Mouse (Mus musculus) common myeloid progenitor, adult 5-6 weeks (primary cell): ENCODE results near the gene Otp. TPM values are rescaled to one million over a fixed set of nuclear protein-coding genes. Genes with fewer than 3 reads are reported as not detected.

Experiments used
- ATAC-seq: replicated peaks from 2 replicates; pipeline ENCODE4 v1.8.0; 2016; ENCODE audit warnings: low read depth, mild to moderate bottlenecking, moderate TSS enrichment, inconsistent platforms; ENCODE audit not compliant: poor library complexity, severe bottlenecking
- total RNA-seq: library from RNA; stranded (forward); fragments of 200-1000, 187-1606 nt; gene quantifications from 2 replicates; pipeline ENCODE4 v1.2.3, GENCODE M21; 2017

Otp gene
- total RNA-seq, result not detected in 2 replicates

GRCm38 (mm10) chr13:94875396-94875880 lies at the start of gene Otp:
Otp (plus strand) TSS chr13:94875602.
- no peak for ATAC-seq

DNA sequence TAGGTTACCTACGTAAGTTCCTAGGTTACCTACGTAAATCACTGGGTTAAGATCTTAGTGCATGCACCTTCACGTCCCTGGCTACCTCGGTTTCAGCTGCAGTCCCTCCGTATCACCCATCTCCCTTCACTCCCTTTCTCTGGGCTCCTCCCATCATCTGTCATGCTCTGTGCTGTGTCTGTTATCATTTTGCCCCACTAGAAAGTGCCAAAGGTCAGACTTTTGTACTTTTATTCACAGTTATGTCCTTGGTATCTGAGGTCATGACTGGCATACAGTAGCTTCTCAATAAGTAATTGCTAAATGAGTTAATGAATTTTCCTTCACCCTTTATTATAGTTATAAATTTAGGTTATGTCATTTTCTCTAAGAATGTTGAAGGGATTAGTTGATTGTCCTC lies 49.0 kb upstream of the Otp start:
- ATAC-seq, result no peak

- ATAC-seq, result no peak
Measured at GRCm38 (mm10) chr13:94826986-94827385, 48.4 kb upstream of the Otp start.

DNA sequence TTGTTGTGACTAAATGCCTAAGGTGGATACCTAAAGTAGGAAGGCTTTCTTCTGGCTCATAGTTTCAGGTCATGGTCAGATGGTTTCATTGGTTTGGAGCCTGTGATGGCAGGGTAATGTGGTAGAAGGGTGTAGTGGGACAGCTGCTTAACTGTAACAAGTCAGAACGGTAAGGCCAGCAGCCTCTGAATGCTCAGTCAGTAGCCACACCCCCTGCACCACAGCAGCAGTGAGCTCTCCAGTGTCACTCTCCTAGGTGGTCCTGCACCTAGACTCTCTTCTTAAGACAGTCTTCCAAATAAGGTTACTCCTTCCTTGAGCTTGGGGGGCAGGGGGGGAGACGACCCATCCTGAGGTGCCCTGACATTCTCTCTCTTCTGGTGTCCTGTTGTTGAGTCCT lies 47.6 kb upstream of the Otp start:
- ATAC-seq, result no peak

DNA sequence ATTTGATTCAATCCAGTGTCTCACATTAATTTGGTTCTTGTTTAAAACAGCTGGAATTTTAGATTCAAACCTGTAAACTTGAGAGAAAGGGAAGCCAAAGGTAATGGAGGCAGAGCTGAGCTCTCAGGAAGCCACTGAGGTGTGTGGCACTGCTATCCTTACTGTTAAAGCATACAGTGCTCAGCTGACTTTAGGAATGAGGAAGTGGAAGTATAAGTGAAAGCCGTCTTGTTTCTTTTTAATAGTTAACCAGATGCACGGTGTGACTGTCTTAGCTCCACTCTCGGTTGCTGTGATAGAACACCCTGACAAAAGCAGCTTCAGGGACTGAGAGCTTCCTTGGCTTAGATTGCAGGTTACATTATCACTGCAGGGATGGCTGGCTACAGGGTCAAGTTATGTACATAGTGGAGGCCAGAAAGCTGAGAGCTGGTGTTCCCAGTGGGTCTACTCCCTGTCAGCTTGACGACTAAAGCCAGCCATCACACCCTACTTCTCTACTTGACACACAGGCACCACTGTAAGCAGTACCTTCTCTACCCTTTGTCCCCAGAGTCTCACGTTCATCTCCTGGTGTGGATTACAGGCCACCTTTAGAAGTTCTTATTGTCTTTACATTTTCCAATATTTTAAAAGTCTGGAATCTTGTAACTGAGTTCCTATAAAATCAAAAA lies 37.2 kb upstream of the Otp start:
- ATAC-seq, result peak; percentile 80

GRCm38 (mm10) chr13:94838756-94839337 lies 36.6 kb upstream of the Otp start:
- ATAC-seq, result no peak

GRCm38 (mm10) chr13:94843236-94843635 lies 32.2 kb upstream of the Otp start:
- ATAC-seq, result no peak

- no peak for ATAC-seq
Measured at GRCm38 (mm10) chr13:94847870-94848269, 27.5 kb upstream of the Otp start.

DNA sequence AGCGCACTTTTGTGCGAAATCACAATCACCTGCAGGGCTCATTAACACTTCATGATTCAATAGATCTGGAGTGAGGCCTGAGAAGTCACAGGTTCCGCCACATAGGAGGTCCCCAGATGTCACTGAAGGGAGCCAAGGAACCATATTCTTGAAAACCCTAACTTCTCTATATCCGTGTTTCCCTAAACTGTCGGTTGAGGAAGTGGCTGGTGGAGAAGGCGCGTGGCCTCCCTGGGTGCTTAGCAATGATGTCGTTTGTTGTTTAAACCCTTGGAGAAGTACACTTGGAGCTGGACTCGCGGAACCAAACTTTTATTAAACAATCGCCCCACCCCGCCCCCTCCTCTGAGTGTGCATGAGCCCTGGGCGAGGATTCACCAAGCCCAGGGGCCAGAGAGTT lies 26.1 kb upstream of the Otp start:
- no peak for ATAC-seq

DNA sequence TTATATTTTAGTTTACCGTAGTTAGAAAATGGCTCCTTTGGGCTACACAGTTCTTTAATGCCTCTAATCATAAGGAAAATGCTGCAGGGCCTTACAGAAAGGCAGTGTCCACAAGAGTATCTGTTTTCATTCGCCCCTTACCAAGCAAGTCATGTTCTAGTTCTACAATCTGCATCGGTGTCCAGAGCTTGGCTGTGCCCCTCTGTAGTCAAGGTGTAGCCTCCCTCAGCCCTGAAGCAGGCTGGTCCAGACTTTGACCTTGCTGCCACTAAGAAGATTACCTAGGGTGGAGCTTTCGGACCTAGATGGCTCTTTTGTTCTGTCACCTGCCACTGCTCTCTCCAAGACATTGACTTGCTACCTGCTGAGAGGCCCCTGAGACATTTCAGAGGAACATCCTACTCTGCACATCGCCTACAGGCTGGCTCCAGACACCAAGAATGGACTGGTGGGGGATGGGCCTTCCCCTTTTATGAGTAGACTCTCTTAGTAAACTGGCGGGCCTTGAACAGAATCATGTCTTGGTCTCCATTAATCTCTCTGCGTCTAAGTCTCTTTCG lies 17.3 kb upstream of the Otp start:
- no peak for ATAC-seq

- ATAC-seq, result no peak
Measured at GRCm38 (mm10) chr13:94859256-94859655, 16.1 kb upstream of the Otp start.

DNA sequence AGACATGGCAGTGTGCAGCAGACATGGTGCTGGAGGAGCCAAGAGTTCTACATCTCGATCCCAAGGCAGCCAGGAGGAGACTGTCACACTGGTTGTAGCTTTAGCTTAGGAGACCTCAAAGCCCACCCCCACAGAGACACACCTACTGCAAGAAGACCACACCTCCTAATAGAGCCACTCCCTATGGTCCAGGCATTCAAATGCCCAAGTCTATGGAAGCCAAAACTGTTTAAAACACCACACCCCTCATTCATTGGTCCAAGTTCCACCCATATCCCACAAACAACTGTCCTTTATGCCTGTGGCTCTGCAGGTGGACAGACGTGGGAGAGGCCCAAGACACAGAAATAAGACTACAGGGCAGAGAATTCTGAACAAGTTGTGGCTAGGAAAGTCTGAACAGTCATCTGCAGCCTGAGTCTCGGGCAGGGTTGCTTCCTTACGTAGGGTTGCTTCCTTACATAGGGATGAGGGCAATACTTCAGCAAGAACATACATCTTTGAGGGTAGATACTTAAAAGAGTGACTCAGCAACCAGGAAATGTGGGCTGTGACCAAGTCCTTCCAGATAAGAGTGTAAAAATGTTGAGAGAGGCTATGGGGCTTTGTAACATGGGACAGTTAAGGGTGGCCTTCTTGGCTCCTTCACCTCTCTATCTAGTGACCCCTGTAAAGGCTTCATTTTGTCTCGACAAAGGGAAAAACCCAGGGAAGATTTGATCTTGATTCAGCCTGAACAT lies 12.7 kb upstream of the Otp start:
- peak; percentile 77 for ATAC-seq

DNA sequence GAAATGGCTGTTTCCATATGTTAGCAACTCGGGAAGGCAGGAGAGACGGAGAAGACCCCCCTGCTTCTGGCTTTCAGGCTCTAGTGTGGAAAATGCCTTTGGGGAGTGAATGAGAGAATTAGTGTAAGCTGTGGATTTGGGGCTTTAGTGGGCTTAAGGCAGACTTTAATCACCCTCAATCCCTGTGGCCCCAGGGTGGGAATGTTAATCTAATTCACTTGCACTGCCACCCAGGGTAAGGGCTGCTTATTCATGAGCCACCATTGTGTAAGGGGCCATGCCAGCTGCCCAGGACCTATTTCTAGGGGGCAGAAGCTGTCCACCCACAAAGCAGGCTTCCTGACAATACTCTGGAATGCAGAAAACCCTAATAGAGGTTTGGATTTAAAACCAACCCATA lies 8.5 kb upstream of the Otp start:
- ATAC-seq, result no peak

GRCm38 (mm10) chr13:94867772-94868171 lies 7.6 kb upstream of the Otp start:
- no peak for ATAC-seq

GRCm38 (mm10) chr13:94868478-94868950 lies 6.9 kb upstream of the Otp start:
- ATAC-seq, result peak; percentile 74

DNA sequence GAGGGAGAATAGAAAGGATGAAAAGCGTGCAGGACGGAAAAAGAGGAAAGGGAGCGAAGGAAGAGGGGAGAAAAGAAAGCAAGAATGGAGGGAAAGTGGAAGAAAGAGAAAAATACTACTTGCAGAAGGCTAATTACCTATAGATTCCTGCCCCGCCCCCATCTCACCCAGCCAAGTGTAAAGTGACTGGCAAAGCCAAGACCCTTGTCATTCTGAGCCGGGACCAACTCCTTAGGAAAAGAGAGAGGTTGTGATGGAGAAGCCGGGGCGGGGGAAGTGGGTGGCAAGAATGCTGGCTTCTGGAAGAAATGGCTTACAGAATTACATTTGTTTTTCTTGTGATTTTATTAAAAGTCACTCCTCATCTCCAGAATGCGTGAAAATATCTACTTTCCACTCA lies 5.9 kb upstream of the Otp start:
- no peak for ATAC-seq

DNA sequence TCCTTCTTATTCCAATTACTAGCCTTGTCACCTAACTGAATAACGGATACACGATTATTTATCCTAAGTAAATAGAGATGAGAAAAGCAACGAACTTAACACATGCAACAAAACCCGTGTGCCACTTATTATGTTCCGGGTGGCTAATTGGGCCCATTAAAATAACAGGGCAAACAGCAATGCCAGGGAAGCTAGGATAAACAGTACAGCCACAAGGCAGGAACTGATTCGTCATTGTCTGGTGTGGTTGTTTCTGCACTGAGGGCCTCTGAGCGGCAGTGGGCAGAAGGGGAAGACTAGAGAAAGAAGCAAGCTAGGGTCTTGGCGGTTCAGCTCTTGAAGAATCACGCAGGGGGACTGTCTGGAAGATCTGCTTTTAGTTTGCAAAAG lies 5.3 kb upstream of the Otp start:
- ATAC-seq, result no peak

GRCm38 (mm10) chr13:94870461-94871186 lies 4.8 kb upstream of the Otp start:
- ATAC-seq, result peak; percentile 46; the same call in 1 of the 2 replicates

DNA sequence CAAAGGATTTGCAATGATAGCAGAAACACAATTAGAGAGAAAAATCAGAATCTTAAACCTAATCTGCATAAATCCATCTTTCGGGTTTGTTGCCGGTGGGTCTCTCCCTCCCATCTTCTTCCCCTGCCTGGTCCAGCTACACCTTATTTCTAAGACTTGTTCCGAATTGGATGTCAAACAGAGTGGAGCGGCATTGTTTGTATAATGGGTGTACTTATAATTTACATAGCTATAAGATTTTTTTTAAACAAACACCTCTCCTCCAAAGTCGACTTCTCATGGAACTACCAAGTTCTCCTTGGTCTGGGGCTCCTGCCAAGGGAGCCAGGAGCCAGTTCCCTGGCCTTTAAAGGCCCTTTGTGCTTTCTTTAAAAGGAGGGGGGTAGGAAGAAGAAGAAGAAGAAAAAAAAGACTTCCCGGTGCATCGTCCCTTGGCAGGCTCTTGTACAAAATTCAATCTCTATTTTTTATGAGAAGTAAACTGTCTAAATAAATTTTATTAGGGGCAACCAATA lies 3.5 kb upstream of the Otp start:
- no peak for ATAC-seq

DNA sequence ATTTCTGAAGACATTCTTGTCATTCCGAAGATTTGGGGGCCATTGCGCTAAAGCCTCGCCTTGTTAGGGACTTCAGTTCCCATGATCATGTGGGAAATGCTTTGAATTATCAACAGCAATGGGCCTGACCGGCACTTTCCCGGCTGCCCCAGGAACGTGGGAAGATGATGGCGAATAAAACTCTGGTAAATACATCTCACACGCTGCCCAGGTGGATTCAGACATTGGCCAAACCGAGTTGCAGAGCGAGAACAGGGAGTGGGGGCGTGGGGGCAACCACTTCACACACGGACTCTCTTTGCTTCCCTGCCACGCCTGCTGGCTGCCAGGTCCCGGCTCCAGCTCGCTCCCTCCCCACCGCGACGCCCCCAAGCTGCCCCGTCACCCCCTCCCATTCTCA lies 3.0 kb upstream of the Otp start:
- no peak for ATAC-seq
